In the genomic region with DNA sequence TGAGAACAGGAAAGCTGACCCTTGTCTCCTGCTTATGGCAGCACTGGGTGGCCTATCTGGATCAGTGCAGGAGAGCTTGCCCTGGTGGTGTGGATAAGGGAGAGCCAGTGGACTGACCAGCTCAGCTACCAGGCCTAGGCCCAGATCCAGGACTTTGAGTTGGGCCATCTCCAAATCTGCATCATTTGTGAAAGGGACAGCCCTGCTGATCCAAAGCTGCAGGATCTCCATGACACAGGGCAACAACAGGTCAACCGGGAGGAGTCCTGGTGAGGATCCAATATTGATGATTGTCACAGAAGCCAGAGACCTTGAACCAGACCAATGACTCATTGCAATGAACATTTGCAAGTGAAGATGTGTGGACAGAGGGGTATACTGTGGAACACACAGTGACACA, we compare ENCODE assay signal across 26 mouse cellular contexts.
DNase-seq lines count a peak whose midpoint lies in the region; ATAC-seq lines count a peak whose summit lies in the region.
"Had no signal": no experiment of that assay in that cellular context is flagged by ENCODE, and none has a peak within 500 bp of the region (broad histone marks: within the 10 kb centered on the region; RNA-seq: fewer than 3 reads in every experiment).

No protein-coding gene starts in this region.

- no peaks in the 10 kb centered on the region for H3K27me3 ChIP-seq in heart, embryonic 11.5 days (ENCODE audit: control insufficient read depth, insufficient read depth, low read length)
- H3K27me3 ChIP-seq in heart, embryonic 10.5 days (ENCODE audit: insufficient read depth, poor library complexity, severe bottlenecking) = no peaks in the 10 kb centered on the region
- H3K27me3 ChIP-seq: CH12.LX; hindbrain, embryonic 13.5 days; liver, embryonic 13.5 days; midbrain, embryonic 13.5 days had no signal

- 91% methylated on average over 1 of the region's 1 CpGs for WGBS in heart, embryonic 11.5 days (ENCODE audit: insufficient replicate concordance)
- WGBS in heart, embryonic 10.5 days = 91% methylated on average over 1 of the region's 1 CpGs

- no peaks in the 10 kb centered on the region for H3K36me3 ChIP-seq in heart, embryonic 11.5 days (ENCODE audit: control insufficient read depth, insufficient read depth, low read length)
- no peaks in the 10 kb centered on the region for H3K36me3 ChIP-seq in heart, embryonic 10.5 days
- H3K36me3 ChIP-seq: forebrain, embryonic 10.5 days; G1E; hindbrain, embryonic 13.5 days; liver, embryonic 13.5 days; midbrain, embryonic 13.5 days had no signal

- peak; percentile 49; the same call in 1 of the 2 replicates for ATAC-seq in heart, embryonic 11.5 days (replicated peaks; ENCODE audit: insufficient number of reproducible peaks, low FRiP score, low TSS enrichment)
- ATAC-seq: forebrain, postnatal 0 days; lung, postnatal 0 days; midbrain, embryonic 13.5 days had no signal

- H3K9me3 ChIP-seq in heart, embryonic 11.5 days (replicated peaks; ENCODE audit: control insufficient read depth, low read length) = no peaks in the 10 kb centered on the region
- no peaks in the 10 kb centered on the region for H3K9me3 ChIP-seq in heart, embryonic 10.5 days
- H3K9me3 ChIP-seq: forebrain, embryonic 10.5 days; liver, embryonic 13.5 days had no signal

- no peak overlapping the region for H3K9ac ChIP-seq in heart, embryonic 11.5 days (ENCODE audit: low read depth, low read length)
- H3K9ac ChIP-seq: forebrain, postnatal 0 days; hindbrain, embryonic 13.5 days; liver, embryonic 13.5 days; midbrain, embryonic 13.5 days had no signal

- no peak overlapping the region for H3K4me3 ChIP-seq in heart, embryonic 11.5 days (ENCODE audit: low read depth, low read length)
- H3K4me3 ChIP-seq in heart, embryonic 10.5 days = no peak overlapping the region
- H3K4me3 ChIP-seq: forebrain, embryonic 10.5 days; hindbrain, embryonic 13.5 days; layer of hippocampus, adult 2 months; liver, embryonic 13.5 days; midbrain, embryonic 13.5 days had no signal

- no peak for DNase-seq in heart, embryonic 10.5 days (ENCODE audit: low spot score)
- DNase-seq in lung, postnatal 10 days = peak; percentile 15
- no peak for DNase-seq in lung, postnatal 4 days
- peak; percentile 66 to 82 for DNase-seq in adrenal gland, adult (ENCODE audit: inconsistent age in 2 of 2, low spot score in 1 of 2)
- DNase-seq in adrenal gland, postnatal 36 days = peak; percentile 48 to 66
- DNase-seq in kidney, postnatal 25 days = no peak
- DNase-seq in urinary bladder, postnatal 36 days (ENCODE audit: low spot score in 2 of 2) = no peak
- DNase-seq: B cell, adult 2 months; cerebellum, adult 9-10 months; forebrain, postnatal 0 days; gastrocnemius, postnatal 14 days; heart, adult 18-20 months; kidney, adult 8-10 months; kidney, postnatal 10 days; liver, embryonic 13.5 days; right cerebral cortex, postnatal 14 days; spleen, adult 18-20 months; thymus, postnatal 25 days had no signal

- H3K27ac ChIP-seq in heart, embryonic 11.5 days (ENCODE audit: low read depth, low read length) = no peak overlapping the region
- no peak overlapping the region for H3K27ac ChIP-seq in heart, embryonic 10.5 days
- H3K27ac ChIP-seq: forebrain, embryonic 10.5 days; hindbrain, embryonic 13.5 days; layer of hippocampus, adult 2 months; liver, embryonic 13.5 days; midbrain, embryonic 13.5 days had no signal

- no peaks in the 10 kb centered on the region for H3K4me1 ChIP-seq in heart, embryonic 11.5 days (ENCODE audit: control insufficient read depth, insufficient read depth, low read length)
- H3K4me1 ChIP-seq in heart, embryonic 10.5 days = no peaks in the 10 kb centered on the region
- H3K4me1 ChIP-seq: hindbrain, embryonic 13.5 days; liver, embryonic 13.5 days; midbrain, embryonic 13.5 days had no signal

- no peak overlapping the region for H3K4me2 ChIP-seq in heart, embryonic 11.5 days
- H3K4me2 ChIP-seq: hindbrain, embryonic 13.5 days; liver, embryonic 13.5 days; midbrain, embryonic 13.5 days had no signal

Comparison
In these comparisons a context has a peak if more than half of its experiments do, and no peak if none do; other contexts are left out.
1. DNase-seq: peak in lung, postnatal 10 days (single experiment), adrenal gland, adult (2 of 2) and adrenal gland, postnatal 36 days (2 of 2); none in heart, embryonic 10.5 days (single experiment), lung, postnatal 4 days (0 of 2), kidney, postnatal 25 days (0 of 2) and urinary bladder, postnatal 36 days (0 of 2).